Mouse (Mus musculus) intestine, postnatal 0 days (tissue): Measurements from ENCODE around the gene Wdfy4. TPM values are rescaled to one million over a fixed set of nuclear protein-coding genes. Genes with fewer than 3 reads are reported as not detected.

Experiments used
- ATAC-seq: fragments of 200-750 bp; cut with Nextera tagmentation; 2 replicates; pipeline ENCODE4 v1.8.0; 2017; ENCODE audit warnings: mild to moderate bottlenecking, moderate TSS enrichment, moderate library complexity
- H3K27ac ChIP-seq: fragments of 300-500 bp; sonication (generic); 2 replicates; pipeline ENCODE4 v1.5.1; 2014; ENCODE audit warnings: mild to moderate bottlenecking, low read depth, low read length, moderate library complexity
- H3K27me3 ChIP-seq: fragments of 300-500 bp; sonication (generic); replicated peaks from 2 replicates; pipeline ENCODE4 v1.6.1; 2014; ENCODE audit warnings: low read length, mixed read lengths; ENCODE audit not compliant: control insufficient read depth, insufficient read depth
- H3K36me3 ChIP-seq: fragments of 300-500 bp; sonication (generic); 2 replicates; pipeline ENCODE4 v1.6.1; 2014; ENCODE audit warnings: mild to moderate bottlenecking, moderate library complexity; ENCODE audit not compliant: control insufficient read depth, insufficient read depth
- H3K4me1 ChIP-seq: fragments of 300-500 bp; sonication (generic); replicated peaks from 2 replicates; pipeline ENCODE4 v1.6.1; 2014; ENCODE audit warnings: antibody characterized with exemption, low read length, mixed read lengths; ENCODE audit not compliant: control insufficient read depth, insufficient read depth
- H3K4me2 ChIP-seq: fragments of 300-500 bp; sonication (generic); replicated peaks from 2 replicates; pipeline ENCODE4 v1.6.1; 2014; ENCODE audit warnings: low read depth, mild to moderate bottlenecking, moderate library complexity
- H3K4me3 ChIP-seq: fragments of 300-500 bp; sonication (generic); 2 replicates; pipeline ENCODE4 v1.5.1; 2014; ENCODE audit warnings: low read depth, low read length
- H3K9ac ChIP-seq: fragments of 300-500 bp; sonication (generic); 2 replicates; pipeline ENCODE4 v1.6.1; 2014; ENCODE audit warnings: mild to moderate bottlenecking, low read depth, low read length
- H3K9me3 ChIP-seq: fragments of 300-500 bp; sonication (generic); 2 replicates; pipeline ENCODE4 v1.6.1; 2016; ENCODE audit warnings: mixed run types; ENCODE audit not compliant: control insufficient read depth
- CTCF ChIP-seq: sonication (generic); IDR thresholded peaks from 2 replicates; pipeline ENCODE4 v1.5.1; 2016; ENCODE audit warnings: low read depth, mild to moderate bottlenecking, control low read depth, antibody characterized with exemption, moderate library complexity
- WGBS: fragments of 180-500 bp; shearing (Covaris S2); extraction: QIAGEN DNeasy Blood & Tissue Kit; methylation state at CpG from one replicate; pipeline ENCODE4 v1.1.7; 2014; 5-methylcytosine and 5-hydroxymethylcytosine counted together
- polyA plus RNA-seq: library from polyadenylated mRNA; unstranded; fragments of >200 nt; fragmentation: Nextera tagmentation; extraction: Ambion mirVana; gene quantifications from 2 replicates; pipeline ENCODE4 v1.2.1, GENCODE M21; 2015

Gene Wdfy4
- polyA plus RNA-seq, 1 experiment from 2014 or later: 0.17 TPM

DNA sequence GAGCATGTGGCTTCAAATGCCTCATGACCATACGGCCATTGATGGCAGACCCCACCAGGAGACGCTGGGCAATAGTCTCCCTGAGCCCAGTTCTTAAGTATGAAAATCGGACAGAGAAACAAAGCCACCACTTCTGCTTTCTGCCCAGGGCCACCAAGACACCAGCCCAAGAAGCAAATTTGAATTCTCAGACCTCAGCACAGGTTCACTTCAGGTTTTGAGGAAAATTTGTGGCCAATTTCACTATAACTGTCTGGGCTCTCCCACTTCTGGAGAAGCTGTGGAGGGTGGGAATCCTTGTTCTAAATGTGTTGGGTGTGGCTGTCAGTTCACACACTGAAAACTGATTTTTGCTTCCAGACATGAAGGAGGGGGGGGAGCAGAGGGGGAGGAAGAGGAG lies 8.9 kb upstream of the Wdfy4 start:
- ATAC-seq: no peak
- Histone ChIP-seq H3K4me3 (no peak overlapping the region), H3K36me3 (no peaks in the 10 kb centered on the region), H3K4me1 (no peaks in the 10 kb centered on the region), H3K27ac (no peak overlapping the region), H3K27me3 (no peaks in the 10 kb centered on the region), H3K9ac (no peak overlapping the region), H3K9me3 (no peaks in the 10 kb centered on the region), H3K4me2 (no peak overlapping the region)
- 73% methylated on average over 3 of the region's 3 CpGs for WGBS
- no peak for TF ChIP-seq CTCF

DNA sequence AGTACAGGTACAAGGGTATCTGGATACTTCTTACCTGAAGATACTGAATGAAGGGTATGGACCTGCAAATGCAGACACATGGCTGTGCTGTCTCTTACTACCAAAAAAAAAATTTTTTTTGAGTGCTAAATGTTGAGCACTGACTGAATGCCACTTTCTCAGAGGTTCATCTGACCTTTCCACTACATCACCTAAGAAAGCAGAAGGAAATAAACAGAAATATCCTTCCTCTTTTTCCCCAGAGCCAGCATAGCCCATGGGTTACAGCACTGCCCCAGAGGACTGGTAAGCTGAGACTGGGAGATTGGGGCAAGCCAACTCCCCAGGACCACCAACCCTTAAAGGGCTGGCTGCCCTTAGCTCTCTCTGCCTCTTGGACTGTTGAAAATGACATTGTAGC lies 8.5 kb upstream of the Wdfy4 start:
- TF ChIP-seq CTCF: no peak
- no peak for ATAC-seq
- Histone ChIP-seq H3K27me3 (no peaks in the 10 kb centered on the region), H3K9ac (no peak overlapping the region), H3K4me1 (no peaks in the 10 kb centered on the region), H3K4me3 (no peak overlapping the region), H3K36me3 (no peaks in the 10 kb centered on the region), H3K4me2 (no peak overlapping the region), H3K27ac (no peak overlapping the region), H3K9me3 (no peaks in the 10 kb centered on the region)

DNA sequence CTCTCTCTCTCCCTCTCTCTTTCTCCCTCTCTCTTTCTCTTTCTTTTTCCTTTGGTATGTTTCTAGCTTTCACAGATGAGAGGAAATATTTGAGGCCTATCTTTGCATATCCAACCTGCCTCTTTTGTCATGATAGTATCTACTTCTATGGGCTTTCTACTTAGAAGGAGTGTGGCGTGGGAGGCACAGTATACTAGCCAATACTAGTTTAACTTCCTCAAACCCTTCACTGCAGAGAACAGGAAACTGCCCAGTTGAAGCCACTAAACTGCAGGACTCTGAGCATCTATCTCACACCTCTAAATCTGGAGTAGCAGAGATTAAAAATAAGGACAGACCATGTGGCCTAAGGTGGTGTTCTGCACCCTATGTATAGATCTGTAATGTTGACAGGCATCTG lies 5.3 kb upstream of the Wdfy4 start:
- Histone ChIP-seq H3K9me3 (no peaks in the 10 kb centered on the region), H3K4me3 (no peak overlapping the region), H3K27me3 (no peaks in the 10 kb centered on the region), H3K36me3 (no peaks in the 10 kb centered on the region), H3K27ac (no peak overlapping the region), H3K9ac (no peak overlapping the region), H3K4me1 (no peaks in the 10 kb centered on the region), H3K4me2 (no peak overlapping the region)
- no peak for TF ChIP-seq CTCF
- WGBS: 87% methylated on average over 1 of the region's 1 CpGs
- no peak for ATAC-seq

DNA sequence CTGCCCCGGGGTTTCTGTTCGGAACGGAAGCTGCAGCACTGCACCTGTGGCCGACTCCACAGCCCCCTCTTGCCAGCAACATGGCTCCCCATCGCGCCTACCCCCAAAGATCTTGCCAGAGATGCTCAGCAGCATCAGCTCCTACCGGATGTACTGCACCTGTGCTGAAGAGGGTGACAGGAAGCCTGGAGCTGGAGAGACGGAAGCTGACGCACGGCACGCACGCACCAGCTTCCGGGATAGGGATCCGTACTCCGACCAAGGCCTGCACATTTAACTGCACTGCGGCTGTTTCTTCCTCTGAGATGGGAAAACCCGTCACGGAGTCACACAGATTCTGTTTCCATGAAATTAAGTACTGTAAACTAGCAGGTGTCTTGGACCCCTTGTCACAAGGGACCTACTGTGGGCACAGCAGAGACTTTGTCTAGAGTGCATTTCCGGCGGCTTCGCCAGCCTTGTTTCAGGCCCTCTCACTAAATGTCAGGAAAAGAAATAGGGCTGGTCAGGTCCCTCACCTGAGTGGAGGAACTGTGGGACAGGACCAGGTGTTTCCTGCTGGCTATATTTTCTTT lies 4.6 kb upstream of the Wdfy4 start:
- no peaks in the 10 kb centered on the region for H3K9me3 ChIP-seq
- WGBS: 90% methylated on average over 21 of the region's 21 CpGs
- H3K27ac ChIP-seq: no peak overlapping the region
- TF ChIP-seq CTCF: no peak
- no peaks in the 10 kb centered on the region for H3K27me3 ChIP-seq
- no peak overlapping the region for H3K4me3 ChIP-seq
- H3K4me2 ChIP-seq: no peak overlapping the region
- no peak overlapping the region for H3K9ac ChIP-seq
- no peaks in the 10 kb centered on the region for H3K36me3 ChIP-seq
- H3K4me1 ChIP-seq: no peaks in the 10 kb centered on the region
- ATAC-seq: no peak

DNA sequence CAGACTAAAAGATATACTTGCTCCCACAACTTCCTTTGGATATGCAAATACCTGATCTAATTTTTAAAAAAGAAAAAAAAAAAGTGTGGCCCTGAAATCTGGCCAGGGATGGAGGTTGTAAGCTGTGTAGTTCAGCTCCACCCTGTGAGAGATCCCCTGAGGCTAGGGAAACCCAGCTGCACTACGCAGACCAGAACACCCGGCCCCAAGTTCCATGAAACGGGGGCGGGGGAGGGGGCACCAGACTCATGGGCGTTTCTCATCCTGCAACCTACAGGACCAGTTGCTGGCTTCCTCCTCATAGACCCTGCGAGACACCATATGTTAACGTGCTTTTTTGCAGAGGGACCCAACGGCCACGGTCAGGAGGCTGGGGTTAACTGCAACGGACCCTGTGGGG lies 3.9 kb upstream of the Wdfy4 start:
- ATAC-seq: no peak

DNA sequence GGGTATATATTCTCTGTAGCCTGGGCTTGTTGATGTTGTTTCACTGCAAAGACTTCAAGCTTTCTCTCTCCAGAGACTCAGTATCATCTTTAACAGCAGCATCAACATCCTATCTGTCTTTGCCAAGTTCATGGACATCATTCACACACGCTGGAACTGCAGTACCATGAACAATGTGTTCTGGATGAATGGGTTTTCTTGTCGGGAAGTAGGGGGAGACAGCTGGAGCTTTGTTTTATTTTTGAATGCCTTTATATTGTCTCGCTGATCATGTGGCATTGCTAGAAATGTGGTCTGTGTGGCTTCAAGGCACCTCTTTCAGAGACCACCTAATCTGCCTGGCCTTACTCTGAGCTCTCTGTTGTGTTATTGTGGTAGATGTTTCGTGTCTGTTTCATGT lies 1.9 kb upstream of the Wdfy4 start:
- Histone ChIP-seq H3K9ac (no peak overlapping the region), H3K27ac (no peak overlapping the region), H3K4me2 (no peak overlapping the region), H3K4me3 (no peak overlapping the region), H3K4me1 (no peaks in the 10 kb centered on the region), H3K27me3 (no peaks in the 10 kb centered on the region), H3K9me3 (no peaks in the 10 kb centered on the region), H3K36me3 (no peaks in the 10 kb centered on the region)
- ATAC-seq: no peak
- no peak for TF ChIP-seq CTCF
- WGBS: 54% methylated on average over 4 of the region's 4 CpGs

More for the DNA sequence above, 3.9 kb upstream of the Wdfy4 start:
- Histone ChIP-seq H3K4me3 (no peak overlapping the region), H3K4me2 (no peak overlapping the region), H3K4me1 (no peaks in the 10 kb centered on the region), H3K9me3 (no peaks in the 10 kb centered on the region), H3K27me3 (no peaks in the 10 kb centered on the region), H3K9ac (no peak overlapping the region), H3K27ac (no peak overlapping the region), H3K36me3 (no peaks in the 10 kb centered on the region)
- WGBS: 77% methylated on average over 10 of the region's 10 CpGs
- TF ChIP-seq CTCF: no peak

DNA sequence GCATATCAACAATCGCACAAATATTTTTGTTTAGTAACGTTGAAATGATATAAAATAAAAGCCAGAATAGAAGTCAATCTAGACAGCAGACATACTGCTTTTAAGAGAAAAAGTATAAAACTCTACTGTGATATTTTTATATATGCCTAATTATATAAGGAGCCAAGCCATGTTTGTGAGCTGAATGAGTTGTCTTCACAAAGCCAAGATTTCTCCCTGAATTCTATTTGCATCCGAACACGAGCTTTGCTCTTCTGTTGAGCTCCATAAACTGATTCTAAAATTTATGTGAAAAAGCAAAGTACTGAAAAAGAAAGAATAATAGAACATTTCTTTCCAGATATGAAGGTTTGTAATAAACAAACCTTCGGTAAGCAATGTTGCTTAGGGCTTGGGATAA lies 5.2 kb downstream of the Wdfy4 start:
- no peak overlapping the region for H3K9ac ChIP-seq
- no peak overlapping the region for H3K4me3 ChIP-seq
- H3K4me1 ChIP-seq: no peaks in the 10 kb centered on the region
- H3K4me2 ChIP-seq: no peak overlapping the region
- H3K36me3 ChIP-seq: no peaks in the 10 kb centered on the region
- 82% methylated on average over 5 of the region's 5 CpGs for WGBS
- no peak for TF ChIP-seq CTCF
- H3K27me3 ChIP-seq: no peaks in the 10 kb centered on the region
- H3K9me3 ChIP-seq: no peaks in the 10 kb centered on the region
- ATAC-seq: no peak
- H3K27ac ChIP-seq: no peak overlapping the region
